Mouse (Mus musculus) thymus, postnatal 25 days (tissue): Measurements from ENCODE around the gene Gm28897.
"Not testable (repeated sequence)": the region's sequence is repeated elsewhere in the genome, so short reads cannot be mapped to it uniquely, and the experiment has no call there.

ENCODE experiments used
- DNase-seq: peaks from one replicate; pipeline ENCODE4 v3.0.0; 2022

Gene Gm28897

GRCm38 (mm10) chrY:80926695-80927094 lies at the start of gene Gm28897:
TSS of gene Gm28897 (plus strand) at chrY:80926995.
- not testable (repeated sequence) for DNase-seq
